Mouse (Mus musculus) cerebellum, adult 9-11 months (tissue): Measurements from ENCODE around the gene Amotl1.
"Not testable (repeated sequence)": the region's sequence is repeated elsewhere in the genome, so short reads cannot be mapped to it uniquely, and the experiment has no call there.

Experiments
- DNase-seq: peaks from one replicate; pipeline ENCODE4 v3.0.0; 2022

Gene Amotl1

DNA sequence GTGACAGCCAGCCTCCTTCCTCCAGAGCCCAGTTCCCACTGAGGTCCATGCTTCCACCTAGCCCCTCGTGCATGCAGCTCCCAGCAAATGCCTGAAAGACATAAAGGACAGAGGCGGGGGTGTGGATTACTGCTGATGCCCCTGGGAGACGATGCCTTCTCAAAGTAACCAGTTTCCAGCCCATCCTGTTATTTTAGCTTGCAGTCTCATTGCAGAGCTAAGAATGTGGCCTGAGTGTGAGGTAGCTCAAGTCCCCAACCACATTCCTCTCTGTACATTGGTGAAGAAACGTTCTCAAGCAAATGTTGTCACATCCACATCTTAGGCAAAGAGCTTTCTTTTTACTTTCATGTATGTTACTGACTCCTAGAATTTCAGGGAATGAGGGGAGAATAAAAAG, at the start of gene Amotl1:
Amotl1 (minus strand) TSS at position 101 of the 400 bp plus-strand sequence.
- no peak for DNase-seq

- DNase-seq, result no peak
Observed at GRCm38 (mm10) chr9:14689376-14690108, 44.7 kb upstream of the Amotl1 start.

- no peak for DNase-seq
Observed at GRCm38 (mm10) chr9:14684363-14684762, 39.5 kb upstream of the Amotl1 start.

DNA sequence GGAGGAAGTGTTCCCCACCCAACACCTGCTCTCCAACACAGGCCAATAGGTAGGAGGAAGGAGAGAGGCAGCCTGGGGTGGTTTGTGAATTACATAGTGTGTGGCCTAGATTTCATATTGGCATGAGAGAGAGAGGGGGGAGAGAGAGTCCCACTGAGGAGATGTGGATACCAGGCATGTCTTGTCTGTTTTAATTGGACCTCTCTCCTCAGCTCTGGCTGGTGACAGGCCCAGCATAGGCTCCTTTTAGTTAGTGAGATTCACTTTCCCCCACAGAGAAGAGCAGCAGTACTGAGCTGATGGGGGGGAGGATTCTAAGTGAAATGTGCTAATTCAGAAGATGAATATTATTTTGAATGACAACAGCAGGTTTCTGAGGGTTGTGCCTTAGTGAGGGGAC, 37.9 kb upstream of the Amotl1 start:
- no peak for DNase-seq

GRCm38 (mm10) chr9:14680584-14680983, 35.7 kb upstream of the Amotl1 start:
- DNase-seq, result no peak

DNA sequence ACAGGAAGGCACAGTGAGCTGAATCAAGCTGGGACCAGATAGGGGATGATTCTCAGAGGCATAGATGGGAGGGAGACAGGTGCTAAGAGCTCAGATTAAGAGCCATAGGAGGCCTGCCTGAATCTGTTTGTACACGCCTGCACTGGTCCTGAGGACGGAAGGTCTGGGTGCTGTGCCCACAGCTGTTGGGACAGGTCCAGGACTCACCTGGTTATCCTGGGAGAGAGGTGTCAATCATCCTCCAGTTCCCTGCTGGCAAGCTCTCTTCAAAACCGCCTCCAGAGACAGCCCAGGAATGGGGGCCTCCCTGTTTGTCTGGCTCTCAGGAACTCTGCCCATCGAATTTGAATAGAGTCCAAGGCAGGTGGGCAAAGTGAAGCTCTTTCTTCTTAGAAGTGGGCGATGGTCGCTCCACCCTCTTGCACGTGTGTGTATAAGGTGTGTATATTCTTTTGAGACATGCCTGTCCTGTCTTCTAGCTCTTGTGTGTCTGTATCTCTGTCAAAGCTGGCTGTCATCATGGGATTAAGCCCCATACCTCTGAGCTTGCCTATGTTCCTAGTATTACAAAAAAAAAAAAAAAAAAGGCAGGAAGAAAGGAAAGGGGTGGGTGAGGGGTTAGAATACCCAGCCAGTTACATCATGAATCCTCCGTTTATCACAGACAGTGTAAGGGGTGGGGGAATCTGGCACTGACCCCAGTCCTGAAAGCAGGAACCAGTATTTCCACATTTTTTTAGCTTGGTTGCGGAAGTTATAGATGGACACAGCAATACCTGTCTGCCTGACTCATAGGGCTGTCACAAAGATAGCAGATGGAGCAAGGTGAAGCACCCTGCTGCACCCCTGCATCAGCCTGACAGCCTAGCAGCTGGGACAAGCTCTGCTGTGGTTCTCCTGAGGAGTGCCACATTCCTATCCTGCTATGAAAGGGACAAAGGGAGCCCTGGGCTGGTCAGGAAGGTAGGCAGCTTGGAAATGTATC, 31.1 kb upstream of the Amotl1 start:
- DNase-seq, result no peak

DNA sequence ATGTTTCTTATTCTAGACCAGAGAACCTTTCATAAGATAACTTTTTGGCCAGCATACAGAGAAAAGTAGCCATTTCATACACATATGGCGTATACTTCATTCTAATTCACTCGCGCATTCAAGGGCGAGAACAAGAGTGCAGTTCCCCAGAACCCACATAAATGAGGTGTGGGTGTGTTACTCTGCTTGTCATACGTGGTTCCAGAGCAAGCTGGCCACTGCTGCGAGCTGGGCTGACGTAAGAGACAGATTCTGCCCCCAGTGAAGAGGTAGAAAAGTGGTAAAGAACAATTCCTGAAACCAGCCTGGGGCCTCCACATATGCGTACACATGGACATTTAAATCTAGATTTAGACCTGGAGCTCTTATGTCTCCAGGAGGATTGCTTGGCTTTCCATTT, 29.6 kb upstream of the Amotl1 start:
- DNase-seq, result no peak

DNA sequence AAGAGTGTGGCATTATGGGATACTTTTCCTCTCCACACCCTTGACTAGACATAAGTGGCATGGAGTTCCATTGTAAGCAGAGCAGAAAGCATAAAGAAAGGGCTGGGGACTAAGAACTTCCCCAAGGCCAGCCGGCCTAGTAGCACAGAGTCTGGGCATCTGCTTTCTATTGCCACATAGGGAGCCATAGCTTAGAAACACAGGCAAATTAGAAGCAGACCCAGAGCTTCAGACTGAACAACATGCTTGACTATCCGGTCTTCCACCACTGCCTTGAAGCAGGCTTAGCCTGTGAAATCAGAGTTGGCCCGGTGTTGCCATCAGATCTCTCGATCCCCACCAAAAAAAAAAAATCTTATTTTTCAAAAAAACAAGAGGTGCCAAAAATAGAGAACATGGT, 28.3 kb upstream of the Amotl1 start:
- no peak for DNase-seq

- not testable (repeated sequence) for DNase-seq
Observed at GRCm38 (mm10) chr9:14671965-14672364, 27.1 kb upstream of the Amotl1 start.

DNA sequence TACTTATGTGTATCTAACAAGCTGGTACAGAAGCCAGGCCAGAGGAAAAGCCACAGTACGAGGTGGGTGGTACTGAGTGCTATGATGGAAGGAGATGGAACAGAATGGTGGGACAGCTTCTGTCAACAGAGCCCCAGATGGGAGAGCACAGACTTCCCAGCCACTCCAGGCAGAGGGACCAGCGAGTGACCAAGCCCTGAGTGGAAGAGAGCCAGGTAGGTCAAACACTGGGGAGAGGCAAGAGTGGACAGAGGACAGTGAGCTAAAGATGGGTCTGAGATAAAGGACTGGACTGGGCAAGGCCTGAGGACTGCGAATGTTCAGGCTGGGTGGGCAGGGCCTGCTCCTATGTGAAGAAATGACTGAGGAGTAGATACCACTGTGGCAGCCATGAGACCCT, 23.5 kb upstream of the Amotl1 start:
- DNase-seq, result peak; percentile 61

DNA sequence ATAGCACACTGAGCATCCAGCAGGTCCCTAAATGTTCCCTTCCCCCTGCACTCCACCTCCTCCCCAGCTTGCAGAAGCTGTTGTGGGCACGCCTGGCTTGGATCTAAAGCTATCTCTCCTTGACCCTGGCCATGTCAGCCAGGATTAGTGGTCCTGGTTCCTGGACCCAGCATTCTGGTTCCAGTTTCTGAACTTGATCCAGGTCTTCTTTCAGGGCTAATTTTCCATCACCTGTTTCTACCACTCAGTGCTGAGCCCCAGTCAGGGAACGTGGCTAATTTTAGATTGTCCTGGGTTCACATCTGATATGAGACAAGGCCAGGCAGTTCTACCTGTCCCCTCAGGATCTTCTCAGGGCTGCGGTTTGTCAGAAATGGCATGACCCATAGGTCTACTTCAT, 21.2 kb upstream of the Amotl1 start:
- DNase-seq, result no peak

- DNase-seq, result no peak
Observed at GRCm38 (mm10) chr9:14663591-14663990, 18.7 kb upstream of the Amotl1 start.

- no peak for DNase-seq
Observed at GRCm38 (mm10) chr9:14662876-14663275, 18.0 kb upstream of the Amotl1 start.

- no peak for DNase-seq
Observed at GRCm38 (mm10) chr9:14662138-14662537, 17.3 kb upstream of the Amotl1 start.

GRCm38 (mm10) chr9:14657926-14658325, 13.1 kb upstream of the Amotl1 start:
- DNase-seq, result no peak

DNA sequence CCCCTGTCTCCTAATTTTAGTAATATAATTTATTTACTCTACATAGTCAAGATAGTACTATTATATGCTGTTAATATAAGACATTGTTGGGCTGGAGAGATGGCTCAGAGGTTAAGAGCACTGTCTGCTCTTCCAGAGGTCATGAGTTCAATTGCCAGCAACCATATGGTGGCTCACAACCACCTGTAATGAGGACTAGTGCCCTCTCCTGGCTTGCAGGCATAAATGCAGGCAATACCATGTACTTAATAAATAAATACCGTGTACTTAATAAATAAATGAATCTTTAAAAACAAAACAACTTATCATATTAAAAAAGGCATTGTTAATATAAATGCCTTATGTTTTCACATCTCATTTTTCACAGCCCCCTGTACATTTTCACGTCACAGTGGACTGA, 9.2 kb upstream of the Amotl1 start:
- DNase-seq, result no peak

GRCm38 (mm10) chr9:14652761-14653160, 7.9 kb upstream of the Amotl1 start:
- no peak for DNase-seq

GRCm38 (mm10) chr9:14647849-14648248, 3.0 kb upstream of the Amotl1 start:
- no peak for DNase-seq

DNA sequence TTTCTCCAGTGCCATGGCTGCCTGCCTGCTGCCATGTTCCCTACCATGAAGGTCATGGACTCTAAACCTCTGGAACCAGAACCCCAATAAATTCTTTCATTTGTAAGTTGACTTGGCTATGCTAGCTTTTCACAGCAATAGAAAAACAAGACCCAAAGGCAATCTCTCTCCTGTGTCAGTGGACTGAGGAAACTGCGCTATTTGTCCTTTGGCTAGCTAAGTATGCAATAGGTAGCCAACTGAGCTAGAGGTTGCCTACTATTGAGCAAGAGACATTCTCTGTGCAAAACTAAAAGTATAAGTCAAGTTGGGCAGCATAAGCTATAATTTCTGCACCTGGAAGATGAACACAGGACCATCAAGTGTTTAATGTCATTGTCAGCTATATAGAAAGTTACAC, 1.8 kb upstream of the Amotl1 start:
- DNase-seq, result no peak

DNA sequence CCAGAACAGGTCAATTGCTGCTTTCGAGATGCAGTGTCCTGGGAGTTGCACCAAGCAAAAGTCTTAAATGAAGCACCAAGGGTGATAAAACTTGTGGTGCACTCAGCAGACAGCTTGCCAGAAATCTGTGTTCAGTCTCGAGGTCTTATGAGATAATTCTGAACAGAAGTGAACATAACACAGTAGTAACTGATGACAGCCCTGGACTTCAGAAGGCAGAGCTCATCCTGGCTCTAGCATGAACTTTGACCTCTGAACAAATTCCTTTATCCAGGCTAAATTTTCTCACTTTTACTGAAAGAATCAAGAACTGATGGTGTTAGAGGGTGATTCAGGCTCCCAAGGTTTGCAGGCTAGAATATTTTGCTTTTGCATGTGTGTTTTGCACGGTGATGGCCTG, 1.2 kb upstream of the Amotl1 start:
- no peak for DNase-seq

DNA sequence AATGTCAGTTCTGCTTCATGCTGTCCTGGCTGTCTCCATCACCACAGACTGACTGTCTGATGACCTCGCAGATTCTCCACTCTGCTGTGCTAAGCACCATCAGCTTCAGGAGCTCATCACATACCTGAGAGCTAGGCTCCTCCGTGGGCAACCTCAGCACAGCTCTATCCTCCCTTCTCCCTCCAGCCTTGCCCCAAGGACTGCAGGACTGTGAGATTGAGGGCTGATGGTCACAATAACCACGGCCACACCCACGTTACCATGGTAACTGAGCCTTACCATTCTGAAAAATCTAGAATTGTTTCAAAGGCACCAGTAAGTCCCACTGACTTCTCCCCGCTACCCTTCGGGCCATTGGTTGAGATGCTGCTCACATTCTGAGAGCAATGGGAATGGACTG, 1.5 kb downstream of the Amotl1 start:
- DNase-seq, result no peak

GRCm38 (mm10) chr9:14642251-14643021, 2.4 kb downstream of the Amotl1 start:
- no peak for DNase-seq
